Mouse (Mus musculus): ENCODE results near the gene Tubgcp2.

Tubgcp2 gene

GRCm38 (mm10) chr7:139978278-139978892 is 58.1 kb downstream of the Tubgcp2 start, which contains the start of gene 6430531B16Rik:
Gene 6430531B16Rik (minus strand): TSS chr7:139978755.
- TF ChIP-seq GATA4 (IDR thresholded peaks at IDR 0.05; ENCODE audit: insufficient replicate concordance, low read length): no peak

DNA sequence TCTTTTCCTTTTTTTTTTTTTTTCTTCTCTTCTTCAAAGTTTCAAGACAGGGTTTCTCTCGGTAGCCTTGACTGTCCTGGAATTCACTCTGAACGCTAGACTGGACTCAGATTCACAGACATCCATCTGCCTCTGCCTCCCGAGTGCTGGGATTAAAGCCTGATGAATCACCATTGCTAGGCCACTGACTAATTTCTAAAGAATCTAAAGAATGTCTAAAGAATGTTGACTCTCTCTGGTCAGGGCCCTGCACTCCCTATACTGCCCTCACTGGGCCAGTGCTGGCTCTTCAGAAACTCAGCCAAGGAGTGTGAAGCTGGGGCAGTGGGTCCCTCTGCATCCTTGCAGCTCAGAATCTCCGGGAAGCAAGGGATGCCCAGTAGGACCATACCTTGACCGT is 61.0 kb downstream of the Tubgcp2 start:
- TF ChIP-seq GATA4 (IDR thresholded peaks at IDR 0.05; ENCODE audit: insufficient replicate concordance, low read length): no peak

DNA sequence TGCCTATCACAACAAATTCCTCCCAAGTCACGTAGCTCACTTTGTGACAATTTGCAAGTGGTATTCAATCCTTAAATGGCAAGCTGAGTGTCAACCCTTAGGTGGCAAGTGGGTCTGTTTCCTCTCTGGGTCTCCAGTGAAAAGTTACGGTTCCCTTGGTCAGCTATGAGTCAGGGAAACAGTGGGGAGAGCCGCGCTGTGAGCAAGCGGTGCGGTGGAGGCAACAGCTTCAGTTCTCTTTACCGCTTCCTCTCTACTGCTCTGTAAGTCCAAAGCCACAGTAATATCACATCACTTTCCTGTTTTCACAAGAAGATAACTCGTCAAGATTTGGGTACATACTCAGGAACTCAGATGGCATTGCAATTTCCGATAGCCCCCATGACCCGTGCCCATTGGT is 62.2 kb downstream of the Tubgcp2 start:
- no peak for TF ChIP-seq GATA4 (IDR thresholded peaks at IDR 0.05; ENCODE audit: insufficient replicate concordance, low read length)

DNA sequence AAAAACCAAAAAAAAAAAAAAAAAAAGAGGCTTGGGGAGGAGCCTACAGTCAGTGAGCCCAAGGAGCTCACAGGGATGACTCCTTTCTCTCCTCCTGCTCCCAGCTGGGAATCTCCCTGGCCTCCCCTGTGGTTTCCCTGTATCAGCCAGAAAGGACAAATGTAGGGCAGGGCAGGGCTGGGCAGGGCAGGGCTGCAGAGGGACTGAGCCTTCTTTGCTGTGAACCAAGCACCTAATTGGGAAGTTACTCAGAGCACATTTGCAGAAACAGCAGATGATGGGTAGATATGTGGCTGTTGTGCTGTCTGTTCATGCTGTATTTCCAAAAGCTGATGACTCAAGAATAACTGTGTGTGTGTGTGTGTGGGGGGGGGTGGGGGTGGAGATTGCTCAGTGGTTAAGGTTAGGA is 63.5 kb downstream of the Tubgcp2 start:
- TF ChIP-seq GATA4 (IDR thresholded peaks at IDR 0.05; ENCODE audit: insufficient replicate concordance, low read length): no peak

DNA sequence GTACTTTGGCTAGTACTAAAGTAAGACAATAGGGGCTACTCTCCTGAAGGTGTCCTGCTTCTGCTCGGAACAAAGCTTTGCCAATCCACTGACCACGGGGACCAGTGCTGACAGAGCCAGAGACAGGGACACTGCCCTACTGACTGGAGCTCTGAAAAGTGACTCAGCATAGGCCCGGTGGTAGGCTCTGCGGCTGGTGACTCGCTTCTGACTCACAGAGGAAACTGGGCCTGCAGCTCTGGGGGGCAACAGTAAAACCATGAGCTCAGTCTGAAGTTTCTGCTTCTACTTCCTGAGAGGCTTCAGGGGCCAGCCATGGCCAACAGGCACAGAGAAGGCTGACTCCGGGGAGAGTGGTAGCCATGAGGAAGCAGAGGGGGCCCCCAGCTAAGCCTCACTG is 65.0 kb downstream of the Tubgcp2 start:
- TF ChIP-seq GATA4 (IDR thresholded peaks at IDR 0.05; ENCODE audit: insufficient replicate concordance, low read length): no peak

- no peak for TF ChIP-seq GATA4 (IDR thresholded peaks at IDR 0.05; ENCODE audit: insufficient replicate concordance, low read length)
These were observed 65.5 kb downstream of the Tubgcp2 start for GRCm38 (mm10) chr7:139970979-139971378.

DNA sequence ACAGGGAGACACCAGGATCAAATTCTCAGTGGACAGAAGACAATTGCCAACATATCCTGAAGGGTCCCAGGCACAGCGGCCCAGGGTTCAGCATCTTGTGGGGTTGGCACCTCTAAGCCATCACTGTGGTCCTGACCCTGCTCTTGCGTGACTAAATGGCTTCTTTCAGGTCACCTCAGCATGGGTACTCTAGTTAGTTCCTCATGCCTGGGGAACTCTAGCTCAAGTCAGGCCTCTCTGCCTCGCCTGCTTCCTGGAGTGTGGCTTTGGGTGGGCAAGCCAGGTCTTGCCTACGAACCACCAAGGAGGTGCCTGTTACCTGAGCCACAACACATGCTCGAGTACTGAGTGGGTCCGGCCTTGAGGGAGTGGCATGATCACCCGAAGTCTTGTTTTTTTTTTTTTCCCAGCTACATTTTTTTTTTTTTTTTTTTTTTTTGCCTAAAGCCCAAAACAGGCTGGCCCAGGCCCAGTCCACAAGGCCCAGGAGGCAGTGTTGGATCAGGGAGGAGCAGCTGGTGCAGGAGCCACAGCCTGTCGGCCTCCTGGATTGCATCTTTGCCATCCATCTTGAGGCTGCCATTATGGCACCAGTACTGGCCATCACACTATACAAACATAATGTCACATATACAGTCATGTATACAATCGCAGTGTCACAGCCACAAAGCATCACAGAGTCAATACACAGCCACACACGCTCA is 66.1 kb downstream of the Tubgcp2 start:
- no peak for TF ChIP-seq GATA4 (IDR thresholded peaks at IDR 0.05; ENCODE audit: insufficient replicate concordance, low read length)

DNA sequence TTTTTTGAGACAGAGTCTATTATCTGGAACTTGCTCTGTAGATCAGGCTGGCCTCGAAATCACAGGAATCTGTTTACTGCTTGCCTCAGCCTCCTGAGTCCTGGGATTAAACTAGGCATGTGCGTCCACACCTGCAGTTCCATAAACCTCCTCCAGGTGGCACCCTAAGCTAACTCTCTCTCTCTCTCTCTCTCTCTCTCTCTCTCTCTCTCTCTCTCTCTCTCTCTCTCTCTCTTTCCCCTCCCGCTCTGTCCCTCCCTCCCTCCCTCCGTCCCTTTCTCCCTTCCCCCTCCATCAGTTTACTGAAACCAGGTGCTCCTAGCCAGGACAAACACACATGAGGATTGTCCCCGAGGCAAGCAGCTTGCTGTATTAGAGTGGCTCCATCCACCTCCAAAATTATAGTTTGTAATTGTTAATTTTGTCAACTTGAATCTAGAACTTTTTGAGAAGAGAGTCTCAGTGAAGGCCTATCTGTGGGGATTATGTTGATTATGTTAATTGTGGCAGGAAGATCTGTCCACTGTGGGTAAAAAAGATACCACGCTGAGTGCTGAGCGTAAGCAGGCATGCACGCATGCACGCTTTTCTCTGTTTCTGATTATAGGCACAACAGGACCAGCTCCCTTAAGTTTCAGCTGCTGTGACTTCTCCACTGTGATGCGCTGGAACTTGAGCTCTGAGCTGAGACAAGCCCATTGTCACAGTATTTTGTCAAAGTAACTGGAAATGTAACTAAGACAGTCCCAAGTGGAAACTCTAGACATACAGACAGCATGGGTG is 66.9 kb downstream of the Tubgcp2 start:
- TF ChIP-seq GATA4 (IDR thresholded peaks at IDR 0.05; ENCODE audit: insufficient replicate concordance, low read length): no peak

GRCm38 (mm10) chr7:139968428-139968827 is 68.0 kb downstream of the Tubgcp2 start:
- no peak for TF ChIP-seq GATA4 (IDR thresholded peaks at IDR 0.05; ENCODE audit: insufficient replicate concordance, low read length)

GRCm38 (mm10) chr7:139967175-139967574 is 69.3 kb downstream of the Tubgcp2 start:
- no peak for TF ChIP-seq GATA4 (IDR thresholded peaks at IDR 0.05; ENCODE audit: insufficient replicate concordance, low read length)

DNA sequence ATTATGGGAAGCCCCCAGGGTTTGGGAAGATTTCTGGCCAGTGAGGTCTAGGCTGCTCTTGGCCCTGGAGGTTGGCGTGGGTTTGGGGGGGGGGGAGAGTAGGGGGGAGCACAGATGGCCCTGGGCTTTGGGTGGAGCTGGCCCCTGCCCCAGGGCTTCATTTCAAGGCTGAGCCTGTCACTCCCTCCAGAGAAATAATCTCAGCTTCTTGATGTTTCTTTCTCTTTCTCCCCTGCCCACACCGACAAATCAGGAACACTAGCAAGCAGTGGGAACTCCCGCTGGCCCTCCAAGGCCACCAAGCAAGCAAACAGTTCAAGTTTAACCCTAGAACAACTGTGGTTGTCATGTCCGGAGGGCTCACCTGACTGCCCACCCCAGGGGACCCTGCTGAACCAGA is 72.7 kb downstream of the Tubgcp2 start:
- TF ChIP-seq GATA4 (IDR thresholded peaks at IDR 0.05; ENCODE audit: insufficient replicate concordance, low read length): no peak

GRCm38 (mm10) chr7:139961141-139961540 is 75.3 kb downstream of the Tubgcp2 start:
- no peak for TF ChIP-seq GATA4 (IDR thresholded peaks at IDR 0.05; ENCODE audit: insufficient replicate concordance, low read length)

GRCm38 (mm10) chr7:139957958-139958357 is 78.5 kb downstream of the Tubgcp2 start:
- no peak for TF ChIP-seq GATA4 (IDR thresholded peaks at IDR 0.05; ENCODE audit: insufficient replicate concordance, low read length)

- TF ChIP-seq GATA4 (IDR thresholded peaks at IDR 0.05; ENCODE audit: insufficient replicate concordance, low read length): no peak
These were observed 79.0 kb downstream of the Tubgcp2 start for GRCm38 (mm10) chr7:139957437-139957836.

DNA sequence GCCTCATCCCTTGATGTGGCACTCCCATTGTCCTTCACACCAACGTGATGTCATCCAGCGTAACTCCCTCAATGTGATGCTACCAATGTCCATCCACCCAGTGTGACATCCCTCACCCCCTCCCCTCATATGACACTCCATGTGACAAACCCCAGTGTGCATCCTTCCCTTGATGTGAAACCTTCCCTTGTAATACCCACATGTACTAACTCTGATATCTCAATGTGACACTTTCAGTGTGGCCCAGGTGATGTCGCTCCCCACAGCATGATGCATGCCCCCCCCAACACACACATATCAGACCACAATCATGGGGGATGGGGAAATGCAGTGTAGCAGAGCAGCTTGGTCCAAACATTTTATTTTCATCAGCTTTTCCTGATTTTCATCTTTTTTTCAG is 79.8 kb downstream of the Tubgcp2 start:
- TF ChIP-seq GATA4 (IDR thresholded peaks at IDR 0.05; ENCODE audit: insufficient replicate concordance, low read length): no peak

DNA sequence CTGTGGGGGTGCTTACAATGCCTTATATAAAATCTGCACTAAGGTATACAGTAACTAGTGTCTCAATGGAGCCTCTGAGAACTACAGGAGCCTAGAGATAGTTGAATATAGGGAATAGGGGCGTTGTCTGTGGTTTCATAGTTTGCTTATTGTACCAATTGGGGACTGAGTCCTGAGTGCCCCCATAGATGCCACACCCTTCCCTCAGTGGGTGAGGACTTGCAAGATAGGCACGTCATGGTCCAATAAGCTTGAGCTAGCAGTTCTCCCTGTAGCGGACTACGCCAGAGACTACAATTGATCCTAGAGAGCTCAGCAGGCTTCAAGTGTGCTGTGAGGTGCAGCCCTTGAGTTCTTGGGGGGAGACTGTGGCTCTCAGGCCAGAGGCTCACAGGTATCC is 81.0 kb downstream of the Tubgcp2 start:
- TF ChIP-seq GATA4 (IDR thresholded peaks at IDR 0.05; ENCODE audit: insufficient replicate concordance, low read length): no peak

Data from liver, adult (tissue).